Mouse (Mus musculus) kidney, postnatal 0 days (tissue): ENCODE measurements around the gene Gpc3. TPM values are rescaled to one million over a fixed set of nuclear protein-coding genes. Genes with fewer than 3 reads are reported as not detected.

Experiments
- ATAC-seq: fragments of 200-750 bp; cut with Nextera tagmentation; replicated peaks from 2 replicates; pipeline ENCODE4 v1.8.0; 2017; ENCODE audit warnings: low read depth, moderate number of reproducible peaks, moderate TSS enrichment, moderate library complexity; ENCODE audit not compliant: low FRiP score
- DNase-seq: peaks from one replicate; pipeline ENCODE4 v3.0.0-alpha.2; 2016; ENCODE audit warnings: low spot score
- H3K27ac ChIP-seq: fragments of 300-500 bp; sonication (generic); 2 replicates; pipeline ENCODE4 v1.5.1; 2014; ENCODE audit warnings: mild to moderate bottlenecking
- H3K27me3 ChIP-seq: fragments of 300-500 bp; sonication (generic); 2 replicates; pipeline ENCODE4 v1.6.1; 2014; ENCODE audit warnings: low read length, mixed read lengths; ENCODE audit not compliant: insufficient read depth
- H3K36me3 ChIP-seq: fragments of 300-500 bp; sonication (generic); 2 replicates; pipeline ENCODE4 v1.6.1; 2014; ENCODE audit warnings: low read length, mixed read lengths; ENCODE audit not compliant: insufficient read depth
- H3K4me1 ChIP-seq: fragments of 300-500 bp; sonication (generic); replicated peaks from 2 replicates; pipeline ENCODE4 v1.6.1; 2014; ENCODE audit warnings: antibody characterized with exemption, low read length, mixed read lengths; ENCODE audit not compliant: insufficient read depth
- H3K4me2 ChIP-seq: fragments of 300-500 bp; sonication (generic); 2 replicates; pipeline ENCODE4 v1.6.1; 2014; ENCODE audit warnings: mild to moderate bottlenecking, low read length, moderate library complexity, mixed read lengths
- H3K4me3 ChIP-seq: fragments of 300-500 bp; sonication (generic); replicated peaks from 2 replicates; pipeline ENCODE4 v1.5.1; 2014; ENCODE audit warnings: low read depth, low read length
- H3K9ac ChIP-seq: fragments of 300-500 bp; sonication (generic); 2 replicates; pipeline ENCODE4 v1.6.1; 2014; ENCODE audit warnings: low read depth, low read length
- H3K9me3 ChIP-seq: fragments of 300-500 bp; sonication (generic); replicated peaks from 2 replicates; pipeline ENCODE4 v1.6.1; 2016; ENCODE audit warnings: low read length, inconsistent platforms, mixed read lengths
- CTCF ChIP-seq: IDR thresholded peaks from 2 replicates; pipeline ENCODE4 v1.5.1; 2016; ENCODE audit warnings: antibody characterized with exemption, low read depth, mild to moderate bottlenecking, moderate library complexity
- WGBS: fragments of 180-500 bp; shearing (Covaris S2); extraction: QIAGEN DNeasy Blood & Tissue Kit; methylation state at CpG from one replicate; pipeline ENCODE4 v1.1.7; 2014; 5-methylcytosine and 5-hydroxymethylcytosine counted together
- polyA plus RNA-seq: library from polyadenylated mRNA; unstranded; fragments of >200 nt; fragmentation: Nextera tagmentation; extraction: Ambion mirVana; gene quantifications from 2 replicates; pipeline ENCODE4 v1.2.1, GENCODE M21; 2015

The Gpc3 gene
- polyA plus RNA-seq, 1 experiment from 2014 or later = 1,010 TPM

DNA sequence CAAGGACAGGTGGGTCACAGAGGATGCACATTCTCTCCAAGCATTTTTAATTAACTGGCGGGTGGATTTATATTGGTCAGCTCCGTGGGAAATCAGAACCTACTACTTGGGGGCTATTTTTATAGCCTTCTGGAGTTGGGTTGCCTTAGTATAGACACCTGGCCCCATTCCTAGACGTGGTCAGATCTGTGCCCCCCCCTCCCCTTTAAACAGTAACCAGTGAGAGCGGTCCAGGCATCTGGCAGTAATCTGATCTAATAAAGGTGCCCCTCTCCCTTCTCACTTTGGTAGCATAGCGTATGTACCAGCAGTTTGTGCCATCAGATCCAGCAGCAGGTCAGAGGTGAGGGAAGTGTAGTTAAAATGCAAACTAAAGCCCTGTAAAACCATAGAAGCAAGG is 76.5 kb downstream of the Gpc3 start:
- no peak overlapping the region for H3K9ac ChIP-seq
- H3K4me2 ChIP-seq = no peak overlapping the region
- H3K27ac ChIP-seq = no peak overlapping the region
- WGBS = 48% methylated on average over 5 of the region's 5 CpGs
- no peaks in the 10 kb centered on the region for H3K27me3 ChIP-seq
- no peaks in the 10 kb centered on the region for H3K9me3 ChIP-seq
- H3K36me3 ChIP-seq = no peaks in the 10 kb centered on the region
- no peaks in the 10 kb centered on the region for H3K4me1 ChIP-seq
- ATAC-seq = no peak; the same call in 1 of the 2 replicates
- TF ChIP-seq CTCF = no peak
- peak; percentile 27 for DNase-seq
- no peak overlapping the region for H3K4me3 ChIP-seq

- ATAC-seq (no peak), DNase-seq (no peak)
- no peak for TF ChIP-seq CTCF
- Histone ChIP-seq H3K4me2 (no peak overlapping the region), H3K27me3 (no peaks in the 10 kb centered on the region), H3K9ac (no peak overlapping the region), H3K4me3 (no peak overlapping the region), H3K9me3 (no peaks in the 10 kb centered on the region), H3K36me3 (no peaks in the 10 kb centered on the region), H3K27ac (no peak overlapping the region), H3K4me1 (no peaks in the 10 kb centered on the region)
- 76% methylated on average over 1 of the region's 1 CpGs for WGBS
Observed at GRCm38 (mm10) chrX:52533766-52534165, 80.0 kb downstream of the Gpc3 start.

- H3K4me3 ChIP-seq = no peak overlapping the region
- DNase-seq = peak; percentile 15
- WGBS = 55% methylated on average over 4 of the region's 4 CpGs
- no peak for TF ChIP-seq CTCF
- H3K36me3 ChIP-seq = no peaks in the 10 kb centered on the region
- no peak overlapping the region for H3K9ac ChIP-seq
- H3K4me1 ChIP-seq = no peaks in the 10 kb centered on the region
- no peaks in the 10 kb centered on the region for H3K27me3 ChIP-seq
- H3K4me2 ChIP-seq = no peak overlapping the region
- H3K27ac ChIP-seq = no peak overlapping the region
- H3K9me3 ChIP-seq = no peaks in the 10 kb centered on the region
- no peak for ATAC-seq
Observed at GRCm38 (mm10) chrX:52533098-52533497, 80.7 kb downstream of the Gpc3 start.

GRCm38 (mm10) chrX:52532124-52532523 is 81.6 kb downstream of the Gpc3 start:
- no peak for TF ChIP-seq CTCF
- H3K9ac ChIP-seq = no peak overlapping the region
- ATAC-seq = no peak
- whole genome bisulfite sequencing = 70% methylated on average over 2 of the region's 2 CpGs
- no peak overlapping the region for H3K4me3 ChIP-seq
- H3K27ac ChIP-seq = no peak overlapping the region
- H3K4me1 ChIP-seq = no peaks in the 10 kb centered on the region
- no peaks in the 10 kb centered on the region for H3K36me3 ChIP-seq
- no peak overlapping the region for H3K4me2 ChIP-seq
- H3K9me3 ChIP-seq = no peaks in the 10 kb centered on the region
- DNase-seq = no peak
- no peaks in the 10 kb centered on the region for H3K27me3 ChIP-seq

- H3K9me3 ChIP-seq = no peaks in the 10 kb centered on the region
- ATAC-seq = no peak
- 69% methylated on average over 5 of the region's 5 CpGs for WGBS
- no peaks in the 10 kb centered on the region for H3K4me1 ChIP-seq
- H3K9ac ChIP-seq = no peak overlapping the region
- no peak overlapping the region for H3K4me3 ChIP-seq
- no peaks in the 10 kb centered on the region for H3K27me3 ChIP-seq
- H3K36me3 ChIP-seq = no peaks in the 10 kb centered on the region
- H3K27ac ChIP-seq = no peak overlapping the region
- no peak overlapping the region for H3K4me2 ChIP-seq
- DNase-seq = no peak
- TF ChIP-seq CTCF = no peak
Observed at GRCm38 (mm10) chrX:52526086-52526485, 87.7 kb downstream of the Gpc3 start.

DNA sequence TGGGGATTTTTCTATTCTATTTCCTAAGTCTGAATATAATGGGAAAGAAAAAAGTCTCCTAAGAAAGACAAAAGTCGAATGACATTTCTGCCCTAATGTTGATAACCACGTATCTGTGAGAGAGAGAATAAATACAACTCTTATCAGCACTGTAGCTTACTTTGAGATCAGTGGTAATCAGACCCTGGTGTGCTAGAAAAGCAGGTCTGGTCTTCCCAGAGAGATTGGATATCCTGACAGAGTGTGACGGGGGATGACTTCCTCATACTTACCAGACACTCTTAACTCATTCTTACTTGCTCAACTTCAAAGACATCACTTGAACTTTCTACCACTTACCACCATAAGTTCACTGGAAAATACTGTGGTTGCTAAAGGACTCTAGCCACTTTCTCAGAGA is 88.6 kb downstream of the Gpc3 start:
- no peak for DNase-seq
- no peak for ATAC-seq
- Histone ChIP-seq H3K9ac (no peak overlapping the region), H3K9me3 (no peaks in the 10 kb centered on the region), H3K36me3 (no peaks in the 10 kb centered on the region), H3K4me1 (no peaks in the 10 kb centered on the region), H3K27me3 (no peaks in the 10 kb centered on the region), H3K27ac (no peak overlapping the region), H3K4me3 (no peak overlapping the region), H3K4me2 (no peak overlapping the region)
- 77% methylated on average over 3 of the region's 3 CpGs for WGBS
- TF ChIP-seq CTCF = no peak

- H3K9ac ChIP-seq = no peak overlapping the region
- H3K4me3 ChIP-seq = no peak overlapping the region
- H3K27me3 ChIP-seq = no peaks in the 10 kb centered on the region
- DNase-seq (peak; percentile 33), ATAC-seq (no peak)
- no peak for TF ChIP-seq CTCF
- no peak overlapping the region for H3K4me2 ChIP-seq
- no peak overlapping the region for H3K27ac ChIP-seq
- H3K9me3 ChIP-seq = no peaks in the 10 kb centered on the region
- WGBS = 47% methylated on average over 3 of the region's 3 CpGs
- no peaks in the 10 kb centered on the region for H3K36me3 ChIP-seq
- H3K4me1 ChIP-seq = no peaks in the 10 kb centered on the region
Observed at GRCm38 (mm10) chrX:52514553-52514952, 99.2 kb downstream of the Gpc3 start.
